Mouse (Mus musculus) neural tube, embryonic 13.5 days (tissue): ENCODE data around the gene Tacc2. TPM values are rescaled to one million over a fixed set of nuclear protein-coding genes. Genes with fewer than 3 reads are reported as not detected.
"Not testable (repeated sequence)": the region's sequence is repeated elsewhere in the genome, so short reads cannot be mapped to it uniquely, and the experiment has no call there.

Experiments
- ATAC-seq: fragments of 200-750 bp; cut with Nextera tagmentation; 2 replicates; pipeline ENCODE4 v1.8.0; 2017; ENCODE audit warnings: low read depth, mild to moderate bottlenecking, moderate TSS enrichment, moderate library complexity
- H3K27ac ChIP-seq: fragments of 300-500 bp; sonication (generic); replicated peaks from 2 replicates; pipeline ENCODE4 v1.5.1; 2015; ENCODE audit warnings: moderate library complexity, mild to moderate bottlenecking, inconsistent platforms
- H3K27me3 ChIP-seq: fragments of 300-500 bp; sonication (generic); 2 replicates; pipeline ENCODE4 v1.6.1; 2015; ENCODE audit warnings: mild to moderate bottlenecking, inconsistent platforms
- H3K36me3 ChIP-seq: fragments of 300-500 bp; sonication (generic); 2 replicates; pipeline ENCODE4 v1.6.1; 2015; ENCODE audit warnings: mild to moderate bottlenecking, inconsistent platforms
- H3K4me1 ChIP-seq: fragments of 300-500 bp; sonication (generic); replicated peaks from 2 replicates; pipeline ENCODE4 v1.6.1; 2015; ENCODE audit warnings: inconsistent platforms
- H3K4me2 ChIP-seq: fragments of 300-500 bp; sonication (generic); 2 replicates; pipeline ENCODE4 v1.6.1; 2015; ENCODE audit warnings: inconsistent platforms, mild to moderate bottlenecking, moderate library complexity
- H3K4me3 ChIP-seq: fragments of 300-500 bp; sonication (generic); 2 replicates; pipeline ENCODE4 v1.5.1; 2015; ENCODE audit warnings: mild to moderate bottlenecking, inconsistent platforms
- H3K9ac ChIP-seq: fragments of 300-500 bp; sonication (generic); 2 replicates; pipeline ENCODE4 v1.6.1; 2015; ENCODE audit warnings: moderate library complexity, mild to moderate bottlenecking, inconsistent platforms
- H3K9me3 ChIP-seq: fragments of 300-500 bp; sonication (generic); 2 replicates; pipeline ENCODE4 v1.6.1; 2016; ENCODE audit warnings: inconsistent platforms
- WGBS: fragments of 180-500 bp; shearing (Covaris S2); methylation state at CpG from one replicate; pipeline ENCODE4 v1.1.7; 2015; 5-methylcytosine and 5-hydroxymethylcytosine counted together
- polyA plus RNA-seq: library from polyadenylated mRNA; unstranded; fragments of >200 nt; fragmentation: Nextera tagmentation; extraction: Ambion mirVana; gene quantifications from 2 replicates; pipeline ENCODE4 v1.2.1, GENCODE M21; 2015

Gene Tacc2
- 76.7 and 77.9 TPM in 2 replicates for polyA plus RNA-seq

DNA sequence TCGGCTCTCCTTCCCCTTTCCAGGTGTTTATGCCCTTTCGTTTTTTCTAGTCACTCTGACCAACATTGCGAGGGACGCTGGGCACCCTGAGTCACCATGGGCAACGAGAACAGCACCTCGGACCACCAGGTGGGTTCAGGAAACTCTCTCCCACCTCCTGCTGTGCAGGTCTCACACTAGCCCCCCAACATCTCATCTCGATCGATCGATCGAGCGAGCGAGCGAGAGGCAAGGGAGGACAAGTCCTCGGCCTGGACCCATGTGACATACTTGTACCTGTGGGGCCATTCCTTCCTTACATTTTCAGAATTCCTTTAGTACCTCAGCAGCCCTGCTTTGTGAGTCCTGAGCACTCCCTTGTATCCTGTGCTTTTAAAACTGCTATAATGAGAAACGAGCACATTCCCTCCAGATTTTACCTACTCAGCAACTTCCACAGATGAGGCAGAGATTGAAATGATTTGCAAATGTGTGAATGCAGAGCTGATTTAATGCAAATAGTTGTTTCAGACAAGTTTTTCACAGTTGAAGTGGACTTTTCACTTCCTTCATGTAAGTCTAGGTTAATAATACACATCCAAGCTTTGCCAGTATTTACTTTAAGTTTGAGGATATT is at the start of gene Tacc2:
Tacc2 (plus strand) TSS at position 51 of the 616 bp plus-strand sequence.
- no peak within 1 kb of the TSS for H3K4me3 ChIP-seq
- 55% methylated on average over 15 of the region's 15 CpGs for WGBS
- H3K4me2 ChIP-seq, result peak within 1 kb of the TSS; percentile 36
- H3K9me3 ChIP-seq, result no peaks in the 10 kb centered on the region
- no peak for ATAC-seq
- no peaks in the 10 kb centered on the region for H3K36me3 ChIP-seq
- H3K27ac ChIP-seq, result no peak within 1 kb of the TSS
- no peaks in the 10 kb centered on the region for H3K27me3 ChIP-seq
- H3K9ac ChIP-seq, result 0 out of 2 replicates have a peak within 1 kb of the TSS, but pooled peaks have one; percentile 1
- H3K4me1 ChIP-seq, result peaks cover 13% of the 10 kb centered on the region

DNA sequence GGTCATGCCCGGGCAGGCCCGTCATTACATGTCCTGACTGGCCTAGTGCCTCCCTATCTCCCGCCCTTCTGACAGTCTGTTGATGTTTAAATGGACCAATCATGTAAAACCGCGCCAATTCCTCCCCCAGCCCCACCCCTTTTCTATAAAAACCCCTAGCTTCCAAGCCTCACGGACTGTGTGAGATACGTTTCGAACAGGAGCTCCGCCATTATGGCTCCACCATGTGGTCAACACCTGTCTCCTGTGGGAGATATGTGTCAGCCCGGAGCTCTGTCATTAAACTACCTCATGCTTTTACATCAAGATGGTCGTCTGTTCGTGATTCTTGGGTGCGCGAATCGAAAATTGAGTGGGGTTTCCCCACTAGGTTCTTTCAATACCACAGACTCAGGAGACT is 46.1 kb upstream of the Tacc2 start:
- not testable (repeated sequence) for H3K4me2 ChIP-seq, H3K9me3 ChIP-seq, H3K4me1 ChIP-seq, H3K27me3 ChIP-seq, ATAC-seq, H3K9ac ChIP-seq, H3K4me3 ChIP-seq, H3K27ac ChIP-seq
- peaks cover 40% of the 10 kb centered on the region for H3K36me3 ChIP-seq
- 92% methylated on average over 15 of the region's 15 CpGs for WGBS

DNA sequence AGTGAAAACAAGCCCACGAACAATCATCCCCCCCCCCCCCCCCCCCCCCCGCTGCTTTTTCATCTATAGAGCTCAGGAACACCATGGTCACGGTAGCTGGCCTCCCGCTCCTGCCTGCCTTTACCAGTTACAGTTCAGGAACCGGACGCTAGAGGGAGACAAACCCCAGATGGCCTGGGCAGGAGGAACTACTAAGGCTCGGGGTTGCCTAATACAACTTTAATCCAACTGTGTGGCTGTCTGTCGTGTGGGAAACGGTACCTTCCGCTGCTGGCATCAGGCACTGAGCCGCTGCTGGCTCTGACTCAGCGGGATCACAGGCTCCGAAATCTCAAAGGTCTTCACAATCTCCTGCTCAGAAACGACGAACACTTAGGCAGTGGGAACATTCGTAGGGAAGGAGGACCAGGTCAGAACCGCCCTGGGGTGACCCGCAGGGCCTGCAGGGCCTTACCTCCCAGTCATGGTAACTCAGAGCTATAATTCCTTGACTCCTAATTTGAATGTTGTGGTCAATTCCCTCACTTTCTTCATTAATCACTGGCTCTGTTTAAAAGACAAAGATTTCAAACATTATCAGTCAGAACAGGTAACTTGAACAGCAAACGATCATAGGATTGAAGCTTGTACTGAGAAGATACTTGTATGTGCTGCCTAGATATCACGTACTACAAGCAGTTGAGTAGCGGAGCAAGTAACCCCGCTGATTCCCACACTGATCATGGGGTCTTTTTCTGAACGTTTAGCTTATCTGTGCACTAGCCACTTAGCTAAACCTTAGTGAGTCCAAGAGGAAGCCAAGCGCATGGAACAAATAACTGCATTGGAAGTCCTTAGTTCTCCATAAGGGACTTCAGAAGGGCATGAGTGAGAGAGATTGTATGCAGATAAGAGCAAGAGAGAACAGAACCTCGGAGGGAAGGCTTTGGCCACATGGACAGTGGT is 43.6 kb upstream of the Tacc2 start:
- Histone ChIP-seq H3K4me3 (no peak overlapping the region), H3K4me2 (no peak overlapping the region), H3K9me3 (no peaks in the 10 kb centered on the region), H3K9ac (no peak overlapping the region), H3K27ac (no peak overlapping the region; the same call in 1 of the 2 replicates), H3K27me3 (no peaks in the 10 kb centered on the region), H3K4me1 (no peaks in the 10 kb centered on the region), H3K36me3 (peaks cover 64% of the 10 kb centered on the region)
- 49% methylated on average over 23 of the region's 25 CpGs for WGBS
- ATAC-seq, result peak; percentile 87

DNA sequence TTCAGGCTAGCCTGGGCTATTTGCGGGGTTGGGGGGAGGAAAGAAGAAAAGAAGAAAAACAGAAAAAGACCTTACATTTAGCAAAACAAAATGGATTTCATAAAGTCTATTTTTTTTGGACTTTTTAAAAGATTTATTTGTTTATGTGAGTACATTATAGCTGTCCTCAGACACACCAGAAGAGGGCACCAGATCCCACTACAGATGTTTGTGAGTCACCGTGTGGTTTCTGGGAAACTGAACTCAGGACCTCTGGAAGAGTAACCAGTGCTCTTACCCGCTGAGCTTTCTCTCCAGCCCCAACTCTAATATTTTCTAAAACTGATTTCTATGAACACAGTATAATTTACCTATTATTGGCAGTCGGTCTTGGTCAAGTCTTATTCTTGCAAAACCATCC is 42.1 kb upstream of the Tacc2 start:
- Histone ChIP-seq H3K9ac (no peak overlapping the region), H3K9me3 (no peaks in the 10 kb centered on the region), H3K36me3 (peaks cover 73% of the 10 kb centered on the region), H3K4me2 (no peak overlapping the region), H3K27ac (no peak overlapping the region), H3K27me3 (no peaks in the 10 kb centered on the region), H3K4me3 (no peak overlapping the region), H3K4me1 (no peaks in the 10 kb centered on the region)
- WGBS, result 85% methylated on average over 4 of the region's 4 CpGs
- ATAC-seq, result no peak

DNA sequence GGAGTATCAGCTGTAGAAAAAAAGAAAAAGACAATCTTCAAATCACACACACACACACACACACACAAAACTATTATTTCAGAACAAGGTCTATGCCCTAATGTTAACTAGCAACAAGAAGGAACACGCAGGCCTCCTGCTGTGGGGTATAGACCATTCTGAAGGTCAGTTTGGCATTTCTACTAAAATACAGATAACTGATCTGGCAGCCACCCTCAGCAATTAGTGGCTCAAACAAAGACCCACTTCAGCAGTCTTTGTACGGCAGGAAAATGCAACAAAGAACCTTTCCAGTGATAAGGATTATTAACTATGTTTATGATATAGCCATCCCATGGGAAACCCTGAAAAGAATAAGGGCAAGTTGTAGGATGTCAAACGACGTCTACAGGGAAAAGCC is 40.2 kb upstream of the Tacc2 start:
- no peak overlapping the region for H3K9ac ChIP-seq
- peaks cover 78% of the 10 kb centered on the region for H3K36me3 ChIP-seq
- H3K9me3 ChIP-seq, result no peaks in the 10 kb centered on the region
- H3K4me1 ChIP-seq, result no peaks in the 10 kb centered on the region
- WGBS, result 93% methylated on average over 4 of the region's 4 CpGs
- H3K27ac ChIP-seq, result no peak overlapping the region
- no peak overlapping the region for H3K4me2 ChIP-seq
- no peaks in the 10 kb centered on the region for H3K27me3 ChIP-seq
- ATAC-seq, result no peak
- H3K4me3 ChIP-seq, result no peak overlapping the region

DNA sequence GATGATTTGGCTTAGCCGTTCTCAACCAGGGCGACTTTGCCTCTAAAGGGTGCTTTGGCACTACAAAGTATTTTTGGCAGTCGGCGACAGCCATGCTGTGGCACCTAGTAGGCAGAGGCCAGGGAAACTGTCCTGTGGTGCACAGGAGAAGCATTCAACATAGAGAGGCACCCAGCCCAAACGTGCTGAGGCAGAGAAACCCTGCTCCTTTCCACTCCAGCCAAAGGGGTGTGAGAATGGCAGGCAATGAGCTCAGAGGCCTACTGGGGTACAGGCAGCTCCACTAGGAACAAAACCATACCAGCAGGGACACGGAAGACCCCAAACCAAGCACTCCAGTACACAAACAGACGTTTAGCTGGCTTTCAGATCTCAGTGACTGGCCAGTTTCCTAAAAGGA is 37.1 kb upstream of the Tacc2 start:
- Histone ChIP-seq H3K4me1 (peaks cover 3% of the 10 kb centered on the region; the same call in 1 of the 2 replicates), H3K36me3 (peaks cover 90% of the 10 kb centered on the region), H3K4me2 (no peak overlapping the region), H3K4me3 (no peak overlapping the region), H3K9ac (no peak overlapping the region), H3K9me3 (no peaks in the 10 kb centered on the region), H3K27me3 (no peaks in the 10 kb centered on the region), H3K27ac (no peak overlapping the region)
- no peak for ATAC-seq
- WGBS, result 91% methylated on average over 7 of the region's 7 CpGs

DNA sequence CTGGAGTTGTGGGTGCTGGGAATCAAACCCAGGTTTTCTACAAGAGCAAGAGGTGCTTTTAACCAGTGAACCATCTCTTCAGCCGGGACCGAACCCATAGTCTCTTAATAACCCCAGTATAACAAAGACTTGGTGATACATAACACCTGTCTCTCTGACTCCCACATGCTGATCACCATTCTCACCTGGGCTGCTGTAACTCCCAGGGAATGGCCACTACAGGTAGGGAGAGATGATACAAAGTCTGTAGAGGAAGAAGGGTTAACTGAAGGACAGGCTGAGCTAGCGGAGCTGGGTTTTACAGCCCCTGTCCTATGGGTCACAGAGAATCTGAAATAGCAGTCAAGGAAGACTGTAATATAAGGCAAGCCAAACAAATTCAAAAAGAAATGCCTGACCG is 34.1 kb upstream of the Tacc2 start:
- Histone ChIP-seq H3K27ac (no peak overlapping the region), H3K9me3 (no peaks in the 10 kb centered on the region), H3K27me3 (no peaks in the 10 kb centered on the region), H3K4me1 (peaks cover 16% of the 10 kb centered on the region), H3K9ac (no peak overlapping the region), H3K4me3 (no peak overlapping the region), H3K4me2 (no peak overlapping the region), H3K36me3 (peaks cover 64% of the 10 kb centered on the region)
- ATAC-seq, result no peak
- WGBS, result 95% methylated on average over 4 of the region's 4 CpGs

DNA sequence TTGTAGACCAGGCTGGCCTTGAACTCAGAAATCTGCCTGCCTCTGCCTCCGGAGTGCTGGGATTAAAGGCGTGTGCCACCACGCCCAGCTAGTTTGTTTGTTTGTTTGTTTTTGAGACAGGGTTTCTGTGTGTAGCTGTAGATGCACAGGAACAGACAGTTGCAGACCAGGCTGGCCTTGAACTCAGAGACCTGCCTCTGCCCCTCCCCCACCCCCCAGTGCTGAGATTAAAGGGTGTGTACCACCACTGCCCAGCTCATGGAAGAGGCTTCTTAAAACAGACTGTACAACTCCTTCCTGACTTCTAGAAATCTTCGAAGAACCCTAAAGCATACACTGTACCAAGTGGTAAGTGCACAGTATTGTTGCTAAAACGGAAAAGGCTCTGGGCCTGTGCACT is 31.8 kb upstream of the Tacc2 start:
- no peak overlapping the region for H3K4me3 ChIP-seq

DNA sequence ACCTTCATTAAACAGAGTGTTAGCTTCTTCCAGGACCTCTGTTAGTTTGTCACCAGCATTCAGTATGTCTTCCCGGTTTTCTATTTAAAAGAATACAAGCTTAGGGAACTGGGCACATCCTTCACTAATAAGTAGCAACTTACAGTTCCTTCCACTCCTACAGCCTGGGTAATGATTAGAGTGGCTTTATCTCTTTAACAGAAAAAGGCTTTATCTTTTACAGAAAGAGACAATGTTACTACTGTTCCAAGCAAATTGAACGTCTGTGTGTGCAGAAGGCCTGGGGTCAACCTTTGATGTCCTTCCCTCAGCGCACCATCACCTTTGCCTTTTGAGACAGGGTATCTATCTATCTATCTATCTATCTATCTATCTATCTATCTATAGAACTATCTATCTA is 31.3 kb upstream of the Tacc2 start:
- peaks cover 16% of the 10 kb centered on the region for H3K4me1 ChIP-seq

More for the DNA sequence above, 31.8 kb upstream of the Tacc2 start:
- H3K36me3 ChIP-seq, result peaks cover 42% of the 10 kb centered on the region
- no peak overlapping the region for H3K27ac ChIP-seq
- no peaks in the 10 kb centered on the region for H3K9me3 ChIP-seq
- no peak overlapping the region; the same call in 1 of the 2 replicates for H3K9ac ChIP-seq
- ATAC-seq, result no peak
- 94% methylated on average over 5 of the region's 5 CpGs for WGBS
- peak overlapping the region; percentile 75 for H3K4me2 ChIP-seq
- H3K4me1 ChIP-seq, result peaks cover 16% of the 10 kb centered on the region
- H3K27me3 ChIP-seq, result no peaks in the 10 kb centered on the region

DNA sequence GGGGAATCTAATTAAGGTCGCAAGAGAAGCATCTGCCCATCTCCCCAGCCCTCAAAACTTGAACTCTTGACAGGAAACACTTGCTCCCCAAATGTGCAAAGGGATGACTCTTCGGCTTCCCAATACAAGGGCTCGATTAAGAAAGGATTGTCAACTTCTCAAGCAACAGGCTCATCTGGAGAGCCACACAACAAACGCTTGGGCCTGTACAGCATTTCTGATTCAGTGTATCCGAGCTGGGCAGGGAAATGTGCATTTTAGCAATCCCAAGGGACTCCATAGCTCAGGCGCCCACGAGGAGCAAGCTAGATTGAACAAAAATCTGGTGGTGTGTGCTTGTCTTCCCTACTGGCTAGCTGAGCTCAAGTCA is 30.8 kb upstream of the Tacc2 start:
- peak overlapping the region; percentile 90 for H3K9ac ChIP-seq
- peaks cover 36% of the 10 kb centered on the region for H3K36me3 ChIP-seq
- H3K4me3 ChIP-seq, result peak overlapping the region; percentile 87
- peak overlapping the region; percentile 97 for H3K27ac ChIP-seq
- peaks cover 16% of the 10 kb centered on the region for H3K4me1 ChIP-seq
- H3K27me3 ChIP-seq, result no peaks in the 10 kb centered on the region
- peak overlapping the region; percentile 75 for H3K4me2 ChIP-seq
- no peaks in the 10 kb centered on the region for H3K9me3 ChIP-seq
- WGBS, result 8% methylated on average over 7 of the region's 7 CpGs
- ATAC-seq, result no peak; the same call in 1 of the 2 replicates

More for the DNA sequence above, 31.3 kb upstream of the Tacc2 start:
- Histone ChIP-seq H3K27ac (peak overlapping the region; percentile 97), H3K9me3 (no peaks in the 10 kb centered on the region), H3K27me3 (no peaks in the 10 kb centered on the region), H3K4me3 (peak overlapping the region; percentile 87), H3K36me3 (peaks cover 39% of the 10 kb centered on the region), H3K4me2 (peak overlapping the region; percentile 75), H3K9ac (peak overlapping the region; percentile 90)
- 56% methylated on average over 3 of the region's 3 CpGs for WGBS
- ATAC-seq, result no peak

DNA sequence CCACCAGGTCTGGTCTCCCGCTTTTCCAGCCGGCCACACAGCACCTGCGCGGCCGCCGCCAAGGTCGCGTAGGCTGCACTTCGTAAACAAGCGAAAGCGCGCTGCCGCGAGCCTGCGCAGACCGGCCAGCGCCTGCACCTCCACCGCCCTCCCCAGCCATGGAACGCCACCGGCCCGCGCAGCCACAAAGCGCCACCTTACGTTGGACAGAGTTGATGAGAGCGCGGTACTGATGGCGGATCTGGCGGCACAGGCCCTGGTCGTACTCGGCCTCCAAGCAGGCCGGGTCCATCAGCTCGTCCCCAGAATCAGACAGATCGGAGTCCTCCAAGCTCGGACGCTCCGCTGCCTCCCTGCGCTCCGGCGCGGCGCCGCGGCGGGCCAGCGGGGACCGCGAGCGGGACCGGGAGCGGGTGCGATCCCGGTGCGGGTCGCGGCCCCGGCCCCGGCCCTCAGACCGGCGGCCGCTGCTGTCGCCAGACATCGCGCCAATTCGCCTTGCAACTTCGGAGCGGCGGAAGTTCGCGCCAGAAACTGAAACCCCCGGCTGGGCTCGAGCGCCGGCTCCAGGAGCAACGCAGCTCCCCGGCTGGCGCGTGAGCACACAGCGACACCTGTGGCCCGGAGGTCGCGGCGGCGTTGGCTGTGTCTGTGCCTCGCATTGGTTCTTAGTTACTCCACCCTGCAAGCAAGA is 30.3 kb upstream of the Tacc2 start:
- 0% methylated on average over 84 of the region's 84 CpGs for WGBS
- ATAC-seq, result peak; percentile 96
- H3K4me2 ChIP-seq, result peak overlapping the region; percentile 75
- peaks cover 31% of the 10 kb centered on the region for H3K36me3 ChIP-seq
- H3K4me3 ChIP-seq, result peak overlapping the region; percentile 87
- H3K27ac ChIP-seq, result peak overlapping the region; percentile 97
- H3K27me3 ChIP-seq, result no peaks in the 10 kb centered on the region
- H3K9ac ChIP-seq, result peak overlapping the region; percentile 90
- no peaks in the 10 kb centered on the region for H3K9me3 ChIP-seq
- peaks cover 16% of the 10 kb centered on the region for H3K4me1 ChIP-seq
